Mouse (Mus musculus) v-Abl transformed pro-B cells (cell line): ENCODE measurements around the gene Prkg1.

Source experiments
- in situ Hi-C, 2 experiments: fragments of 400-800 bp; cut with MboI; formaldehyde crosslinking; loops; one replicate each; pipeline ENCODE4 v1.15.1; 2025; ENCODE audit not compliant: unreplicated experiment in 2 of 2

Prkg1 gene

DNA sequence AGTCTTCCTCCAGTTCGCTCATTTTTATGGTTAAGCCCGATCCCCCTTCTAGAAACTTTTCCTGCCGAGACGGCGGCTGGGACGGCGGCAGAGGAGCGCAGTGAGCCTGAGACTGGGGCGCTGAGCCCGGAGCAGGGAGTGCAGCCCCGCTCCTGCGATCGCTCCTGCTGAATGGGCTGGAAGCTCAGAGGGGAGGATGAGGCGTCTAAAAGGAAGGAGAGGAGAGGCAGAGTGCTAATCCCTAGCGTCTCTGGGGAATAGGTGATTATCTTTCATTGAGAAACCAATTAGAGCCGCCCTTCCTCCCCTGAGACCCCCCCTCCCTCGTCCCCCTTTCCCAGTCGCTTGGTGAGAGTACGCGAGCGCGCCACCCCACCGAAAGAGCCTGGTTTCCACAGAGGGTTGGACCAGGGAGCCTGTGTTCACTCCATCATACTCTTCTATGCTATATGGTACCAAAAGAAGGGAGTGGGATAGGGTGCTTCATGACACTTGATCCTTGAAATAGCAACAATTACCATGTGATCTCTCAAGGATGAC lies at the start of gene Prkg1:
TSS of gene Prkg1 (minus strand) at position 233 of the 540 bp plus-strand sequence.
- in situ Hi-C loops, result loop anchor here (5.0 to 25.0 kb wide), 3 partner anchors 202 to 1928 kb away; no protein-coding TSS in a partner anchor

- in situ Hi-C loops, result no loop called here
Measured at GRCm38 (mm10) chr19:31813087-31813486, 48.3 kb upstream of the Prkg1 start.

DNA sequence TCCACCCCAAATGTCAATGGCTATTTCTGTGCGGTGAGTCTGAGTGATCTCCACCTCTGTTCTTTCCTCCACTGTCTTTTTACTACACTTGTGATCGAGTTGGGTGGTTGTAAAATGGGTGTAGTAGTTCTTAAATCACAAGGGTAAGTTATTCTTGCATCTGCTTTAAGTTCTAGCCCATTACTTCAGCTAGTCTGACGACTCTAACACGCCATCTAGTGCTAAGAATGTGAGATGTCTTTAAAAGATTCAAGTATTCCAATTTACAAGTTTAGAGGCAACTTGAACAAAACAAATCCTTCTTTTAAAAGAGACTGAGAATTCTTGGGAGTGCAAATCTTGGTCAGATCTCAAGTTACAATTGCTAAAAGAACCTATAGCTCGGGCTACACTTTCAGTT lies 46.5 kb upstream of the Prkg1 start:
- in situ Hi-C loops, result no loop called here

- in situ Hi-C loops, result no loop called here
Measured at GRCm38 (mm10) chr19:31805391-31805790, 40.6 kb upstream of the Prkg1 start.

DNA sequence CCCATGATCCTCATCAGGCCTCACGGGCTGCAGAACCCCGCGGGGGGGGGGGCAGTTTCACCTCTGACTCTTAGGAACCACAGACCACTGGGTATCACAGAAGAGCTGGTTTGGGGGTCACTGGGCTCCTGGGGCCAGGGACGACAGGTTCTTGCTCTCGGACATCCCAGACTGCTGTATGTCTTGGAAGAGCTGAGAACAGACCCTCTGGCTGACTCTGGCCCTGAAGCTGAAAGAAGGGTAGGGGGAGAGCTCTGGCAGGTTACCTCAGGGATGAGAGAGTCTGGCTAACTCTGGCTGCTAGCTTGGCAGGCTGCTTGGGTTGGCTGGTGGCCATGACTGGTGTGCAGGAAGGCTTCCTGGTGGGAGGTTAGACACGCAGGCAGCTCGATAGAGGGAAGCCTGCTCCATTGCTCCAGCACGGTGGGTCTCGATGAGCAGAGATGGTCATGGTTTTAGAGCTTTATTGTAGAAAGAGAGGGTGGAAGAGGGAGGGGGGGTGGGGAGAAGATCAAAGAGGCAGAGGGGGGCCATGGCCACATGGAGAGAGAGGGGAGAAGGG lies 30.7 kb upstream of the Prkg1 start:
- in situ Hi-C loops, result no loop called here

- in situ Hi-C loops, result no loop called here
Measured at GRCm38 (mm10) chr19:31791724-31792123, 26.9 kb upstream of the Prkg1 start.

- in situ Hi-C loops, result no loop called here
Measured at GRCm38 (mm10) chr19:31781521-31782018, 16.7 kb upstream of the Prkg1 start.

- in situ Hi-C loops, result no loop called here
Measured at GRCm38 (mm10) chr19:31781077-31781476, 16.2 kb upstream of the Prkg1 start.

GRCm38 (mm10) chr19:31780222-31780621 lies 15.4 kb upstream of the Prkg1 start:
- in situ Hi-C loops, result no loop called here

GRCm38 (mm10) chr19:31779021-31779420 lies 14.2 kb upstream of the Prkg1 start:
- in situ Hi-C loops, result no loop called here

DNA sequence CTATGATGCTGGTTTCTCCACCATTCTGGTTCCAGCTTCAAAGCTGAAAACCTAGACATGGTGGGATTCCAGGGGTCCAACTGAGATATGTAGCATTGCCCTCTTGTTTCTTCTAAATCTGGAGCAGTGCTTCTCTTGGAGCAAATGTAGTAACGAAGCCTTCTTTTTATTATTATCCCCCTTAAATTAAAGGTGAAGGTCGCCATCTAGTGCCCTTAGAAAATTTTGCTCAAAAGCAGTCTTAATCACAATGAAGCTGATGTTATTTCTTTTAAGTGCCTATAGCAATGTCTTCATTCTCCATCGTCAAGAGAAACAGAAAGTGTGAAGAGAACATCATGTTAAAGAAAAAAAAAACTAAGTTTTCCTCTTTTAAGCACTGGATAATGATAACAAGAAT lies 2.2 kb upstream of the Prkg1 start:
- in situ Hi-C loops, result loop anchor here in 1 of 2 experiments (5.0 to 25.0 kb wide), 2 partner anchors 200 to 1930 kb away; no protein-coding TSS in a partner anchor

DNA sequence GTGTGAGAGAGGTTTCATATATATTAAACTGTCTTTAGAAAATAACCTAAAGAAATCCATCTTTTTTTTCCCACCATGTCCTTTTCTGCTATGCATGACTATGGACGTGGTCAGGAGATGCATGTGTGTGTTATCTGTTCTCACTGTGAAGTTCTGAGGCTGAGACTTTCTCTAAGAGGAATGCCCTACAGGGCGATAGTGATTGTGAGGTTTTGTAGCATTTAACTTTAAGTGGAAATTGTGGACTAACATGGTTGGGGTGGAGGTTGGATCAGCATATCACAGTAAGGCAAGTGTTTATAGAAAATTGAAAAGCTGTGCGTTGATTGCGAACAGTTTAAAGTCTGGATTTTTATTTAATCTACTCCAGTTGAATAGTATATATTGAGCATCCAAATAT lies 618 bp upstream of the Prkg1 start:
- in situ Hi-C loops, result loop anchor here in 1 of 2 experiments (5.0 to 25.0 kb wide), 2 partner anchors 202 to 1928 kb away; no protein-coding TSS in a partner anchor

DNA sequence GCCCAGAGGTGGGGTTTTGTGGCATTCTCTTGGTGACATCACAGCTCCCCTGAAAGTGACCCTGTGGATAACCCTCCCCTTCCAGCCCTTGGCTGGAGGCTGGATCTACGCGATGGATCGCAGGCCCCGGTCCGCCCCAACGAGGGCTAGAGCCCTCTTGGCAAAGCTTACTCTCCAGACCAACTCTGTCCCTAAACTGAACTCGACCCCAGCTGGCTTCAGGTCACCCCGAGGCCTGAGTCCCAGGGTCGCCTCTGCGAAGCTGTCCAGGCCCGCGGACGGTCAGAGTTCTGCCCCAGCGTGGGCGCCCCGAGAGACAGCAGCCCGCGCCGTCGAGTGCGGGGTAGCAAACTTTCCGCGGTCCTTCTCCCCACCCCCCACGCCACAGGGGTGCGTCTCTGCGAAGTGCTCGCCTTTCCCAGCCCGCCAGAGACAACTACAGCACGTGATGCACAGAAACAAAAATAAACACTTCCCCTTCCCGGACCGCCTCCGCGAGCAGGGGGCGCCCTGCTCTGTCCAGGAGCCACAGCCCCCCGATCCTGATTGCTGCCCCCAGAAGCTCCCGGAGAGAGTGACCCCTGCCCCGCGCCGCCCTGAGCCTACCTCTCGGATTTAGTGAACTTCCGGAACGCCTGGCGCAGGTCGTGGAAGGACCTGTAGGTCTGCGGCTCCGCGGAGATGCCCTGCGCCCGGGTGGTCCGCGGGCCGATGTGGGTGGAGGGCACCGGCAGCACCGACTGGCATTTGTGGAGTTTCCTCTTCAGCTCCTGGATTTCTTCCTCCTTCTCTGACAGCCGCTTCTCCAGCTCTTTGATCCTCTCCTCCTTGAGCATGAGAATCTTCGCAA lies 657 bp downstream of the Prkg1 start:
- in situ Hi-C loops, result loop anchor here (5.0 to 25.0 kb wide), 3 partner anchors 203 to 1927 kb away; no protein-coding TSS in a partner anchor

- in situ Hi-C loops, result loop anchor here (5.0 to 25.0 kb wide), 3 partner anchors 204 to 1926 kb away; no protein-coding TSS in a partner anchor
Measured at GRCm38 (mm10) chr19:31763246-31763821, 1.5 kb downstream of the Prkg1 start.

DNA sequence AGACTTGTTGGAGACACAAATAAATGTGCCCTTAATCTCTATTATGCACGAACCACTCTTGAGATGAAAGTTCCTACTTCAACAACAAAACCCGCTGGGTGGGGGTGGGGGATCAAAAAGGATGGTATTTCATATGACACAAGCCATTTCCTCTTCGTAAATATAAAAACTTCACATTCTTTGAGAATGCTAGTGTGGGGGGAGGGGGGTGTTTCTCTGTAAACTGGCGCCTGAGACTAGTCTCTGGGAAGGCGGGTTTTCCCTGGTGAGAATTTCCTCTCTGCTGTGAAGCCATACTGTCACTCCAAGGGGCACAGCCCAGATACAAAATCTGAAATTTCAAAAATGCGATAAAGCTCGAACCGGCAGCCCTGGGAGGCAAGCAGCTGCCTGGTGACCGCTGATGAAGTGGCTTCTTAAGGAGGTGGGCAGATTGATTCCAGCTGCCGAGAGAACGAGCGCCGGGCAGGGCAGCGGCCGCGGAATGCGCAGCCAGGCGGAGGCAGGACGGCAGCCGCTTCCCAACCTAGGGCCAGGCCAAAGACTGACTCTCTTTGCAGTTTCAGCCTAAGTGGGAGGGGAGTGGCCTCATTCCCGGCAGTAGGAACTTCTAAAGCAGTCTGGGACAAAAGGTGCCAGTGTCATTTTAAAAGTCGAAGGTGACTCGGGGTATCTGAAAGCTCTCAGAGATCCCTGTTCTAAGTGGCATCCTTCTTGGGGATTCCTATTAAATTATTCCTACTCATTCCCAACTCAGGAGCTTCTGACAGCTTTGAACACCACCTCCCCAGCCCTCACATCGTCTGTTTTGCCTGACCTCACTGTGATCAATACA lies 2.2 kb downstream of the Prkg1 start:
- in situ Hi-C loops, result loop anchor here (5.0 to 25.0 kb wide), 3 partner anchors 205 to 1925 kb away; no protein-coding TSS in a partner anchor

DNA sequence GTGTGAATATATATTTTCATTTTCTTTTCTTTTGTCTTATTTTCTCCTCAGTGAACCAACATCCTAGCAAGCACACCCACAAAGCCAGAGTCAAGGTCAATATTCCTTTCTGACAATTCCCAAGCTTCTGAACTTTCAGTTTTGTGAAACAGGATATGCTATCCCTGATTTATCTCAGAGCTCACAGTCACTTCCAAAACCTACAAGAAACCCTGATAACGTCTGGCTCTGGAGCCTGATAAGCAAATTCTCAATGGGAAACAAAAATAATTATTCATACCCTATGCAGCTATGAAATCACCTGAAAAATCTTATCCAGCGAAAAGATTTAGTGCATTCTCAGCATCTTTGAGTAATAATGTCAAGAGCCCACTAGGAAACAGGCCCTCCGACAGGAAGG lies 5.0 kb downstream of the Prkg1 start:
- in situ Hi-C loops, result loop anchor here (5.0 to 25.0 kb wide), 6 partner anchors 207 to 1923 kb away; no protein-coding TSS in a partner anchor

GRCm38 (mm10) chr19:31755929-31756792 lies 8.7 kb downstream of the Prkg1 start:
- in situ Hi-C loops, result loop anchor here (10.0 to 25.0 kb wide), 4 partner anchors 411 to 1919 kb away; no protein-coding TSS in a partner anchor

- in situ Hi-C loops, result loop anchor here (10.0 to 25.0 kb wide), 4 partner anchors 410 to 1917 kb away; no protein-coding TSS in a partner anchor
Measured at GRCm38 (mm10) chr19:31754642-31755287, 10.1 kb downstream of the Prkg1 start.
